Mouse (Mus musculus) retina, adult 2 months (tissue): Measurements from ENCODE around the gene Gm17581.

Experiments used
- DNase-seq: peaks from one replicate; pipeline ENCODE4 v3.0.0-alpha.2; 2012; ENCODE audit warnings: low read depth, low spot score

Gene Gm17581

DNA sequence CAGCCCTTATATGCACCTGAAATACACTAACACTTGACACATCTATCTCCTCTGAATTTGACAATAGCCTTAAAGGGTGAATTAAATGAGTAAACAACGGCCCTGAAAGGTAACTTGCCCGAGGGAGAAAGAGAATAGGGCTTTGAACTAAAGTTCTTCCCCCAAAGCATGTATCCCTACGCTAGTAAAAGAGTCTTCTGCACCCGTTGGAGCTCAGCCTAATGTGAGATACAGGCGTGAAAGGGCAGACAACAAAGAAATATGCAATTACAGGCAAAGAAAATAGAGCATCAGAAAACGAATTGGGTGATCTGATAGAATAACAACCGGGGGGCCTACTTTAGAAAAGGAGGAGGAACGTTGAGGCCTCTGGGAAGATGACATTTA lies 44.3 kb downstream of the Gm17581 start:
- DNase-seq = no peak

DNA sequence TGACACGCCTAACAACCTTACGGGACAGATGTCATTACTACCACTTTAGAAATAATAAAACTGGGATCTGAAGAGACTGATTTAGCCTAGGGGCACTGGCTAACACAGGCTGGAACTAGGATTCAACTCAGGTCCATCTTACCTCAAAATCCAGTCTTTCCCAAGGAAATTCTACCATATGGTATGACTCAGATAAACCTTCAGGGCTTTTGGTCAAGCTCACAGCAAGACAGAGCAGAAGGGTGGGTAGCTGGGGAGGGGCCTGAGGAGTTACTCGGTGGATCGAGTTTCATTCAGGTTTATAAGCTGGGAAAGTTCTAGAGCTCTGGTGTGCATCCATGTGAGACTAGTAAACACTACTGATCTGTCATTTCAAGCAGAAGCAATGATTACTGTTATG lies 46.5 kb downstream of the Gm17581 start:
- DNase-seq = no peak

DNA sequence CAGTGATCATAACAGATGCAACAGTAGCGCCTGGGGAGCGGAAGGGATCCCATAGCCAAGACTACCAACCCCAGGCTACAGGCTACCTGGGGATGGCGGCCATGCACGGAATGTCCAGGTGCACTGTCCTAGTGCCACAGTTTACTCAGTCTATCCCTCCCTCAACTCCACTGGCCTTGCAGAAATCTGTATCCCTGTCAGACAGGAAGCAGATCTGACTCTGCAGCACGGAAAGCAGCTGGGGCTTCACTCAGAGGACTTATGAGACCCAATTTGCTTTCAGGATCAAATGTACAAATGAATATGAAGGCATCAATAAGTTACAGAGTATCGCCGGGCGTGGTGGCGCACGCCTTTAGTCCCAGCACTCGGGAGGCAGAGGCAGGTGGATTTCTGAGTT lies 47.9 kb downstream of the Gm17581 start:
- no peak for DNase-seq

DNA sequence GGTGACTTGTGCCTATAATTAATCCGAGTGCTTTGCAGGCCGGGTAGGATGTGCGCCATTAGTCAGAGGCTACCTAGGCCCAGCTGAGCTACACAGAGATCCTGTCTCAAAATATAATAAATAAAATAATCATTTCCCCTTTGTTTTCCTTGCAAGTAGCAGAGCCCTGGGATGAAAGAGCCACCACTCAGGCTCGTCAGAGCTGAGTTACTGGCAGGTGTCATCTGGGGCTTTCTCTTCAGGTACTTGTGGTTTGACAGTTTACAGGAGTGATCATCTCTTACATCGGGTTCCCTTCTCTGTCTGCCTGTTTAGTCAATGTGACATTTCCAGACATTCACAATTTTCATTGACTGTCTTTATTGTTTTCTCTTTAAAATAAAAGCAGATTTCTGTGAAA lies 49.1 kb downstream of the Gm17581 start:
- no peak for DNase-seq
